Mouse (Mus musculus): ENCODE data around the gene Cdc6. TPM values are rescaled to one million over a fixed set of nuclear protein-coding genes. Genes with fewer than 3 reads are reported as not detected.

The Cdc6 gene
- polyA plus RNA-seq, 1 experiment from 2014 or later = 65.1 TPM

GRCm38 (mm10) chr11:98953361-98953760, 45.8 kb downstream of the Cdc6 start:
- peaks cover 71% of the 10 kb centered on the region for H3K4me1 ChIP-seq
- H3K36me3 ChIP-seq (replicated peaks) = peaks cover 66% of the 10 kb centered on the region
- H3K27ac ChIP-seq (replicated peaks) = peak overlapping the region; percentile 82
- 6% methylated on average over 2 of the region's 2 CpGs for WGBS
- peak; percentile 39 for DNase-seq (ENCODE audit: low spot score)
- H3K27me3 ChIP-seq (replicated peaks; ENCODE audit: low read depth, poor library complexity, severe bottlenecking) = no peaks in the 10 kb centered on the region
- no peaks in the 10 kb centered on the region for H3K9me3 ChIP-seq
- peak overlapping the region; percentile 42 for H3K4me3 ChIP-seq

GRCm38 (mm10) chr11:98953835-98954320, 46.3 kb downstream of the Cdc6 start:
- peak overlapping the region; percentile 42 for H3K4me3 ChIP-seq
- WGBS = 23% methylated on average over 13 of the region's 13 CpGs
- peaks cover 72% of the 10 kb centered on the region for H3K4me1 ChIP-seq
- H3K27ac ChIP-seq (replicated peaks) = peak overlapping the region; percentile 82
- H3K9me3 ChIP-seq = no peaks in the 10 kb centered on the region
- DNase-seq (ENCODE audit: low spot score) = no peak
- H3K36me3 ChIP-seq (replicated peaks) = peaks cover 71% of the 10 kb centered on the region
- H3K27me3 ChIP-seq (replicated peaks; ENCODE audit: low read depth, poor library complexity, severe bottlenecking) = no peaks in the 10 kb centered on the region

- H3K4me3 ChIP-seq = peak overlapping the region; percentile 42
- peak; percentile 88 for DNase-seq (ENCODE audit: low spot score)
- 5% methylated on average over 10 of the region's 10 CpGs for WGBS
- peak overlapping the region; percentile 82 for H3K27ac ChIP-seq (replicated peaks)
- H3K27me3 ChIP-seq (replicated peaks; ENCODE audit: low read depth, poor library complexity, severe bottlenecking) = no peaks in the 10 kb centered on the region
- H3K36me3 ChIP-seq (replicated peaks) = peaks cover 66% of the 10 kb centered on the region
- peaks cover 72% of the 10 kb centered on the region for H3K4me1 ChIP-seq
- H3K9me3 ChIP-seq = no peaks in the 10 kb centered on the region
Observed at GRCm38 (mm10) chr11:98954373-98954772, 46.8 kb downstream of the Cdc6 start.

- no peaks in the 10 kb centered on the region for H3K9me3 ChIP-seq
- WGBS = 13% methylated on average over 17 of the region's 17 CpGs
- H3K4me1 ChIP-seq = peaks cover 72% of the 10 kb centered on the region
- peak; percentile 38 for DNase-seq (ENCODE audit: low spot score)
- peak overlapping the region; percentile 42 for H3K4me3 ChIP-seq
- H3K27ac ChIP-seq (replicated peaks) = peak overlapping the region; percentile 82
- peaks cover 59% of the 10 kb centered on the region for H3K36me3 ChIP-seq (replicated peaks)
- H3K27me3 ChIP-seq (replicated peaks; ENCODE audit: low read depth, poor library complexity, severe bottlenecking) = no peaks in the 10 kb centered on the region
Observed at GRCm38 (mm10) chr11:98954801-98955706, 47.5 kb downstream of the Cdc6 start.

- peaks cover 72% of the 10 kb centered on the region for H3K4me1 ChIP-seq
- H3K36me3 ChIP-seq (replicated peaks) = peaks cover 52% of the 10 kb centered on the region
- H3K9me3 ChIP-seq = no peaks in the 10 kb centered on the region
- WGBS = 31% methylated on average over 7 of the region's 7 CpGs
- H3K27ac ChIP-seq (replicated peaks) = peak overlapping the region; percentile 82
- peak overlapping the region; percentile 42; the same call in 1 of the 2 replicates for H3K4me3 ChIP-seq
- no peak for DNase-seq (ENCODE audit: low spot score)
- no peaks in the 10 kb centered on the region for H3K27me3 ChIP-seq (replicated peaks; ENCODE audit: low read depth, poor library complexity, severe bottlenecking)
Observed at GRCm38 (mm10) chr11:98955707-98956235, 48.2 kb downstream of the Cdc6 start.

- H3K36me3 ChIP-seq (replicated peaks) = peaks cover 46% of the 10 kb centered on the region
- WGBS = 83% methylated on average over 10 of the region's 10 CpGs
- H3K27me3 ChIP-seq (replicated peaks; ENCODE audit: low read depth, poor library complexity, severe bottlenecking) = peaks cover 1% of the 10 kb centered on the region; the same call in 1 of the 2 replicates
- no peak overlapping the region for H3K4me3 ChIP-seq
- DNase-seq (ENCODE audit: low spot score) = no peak
- peaks cover 72% of the 10 kb centered on the region for H3K4me1 ChIP-seq
- no peaks in the 10 kb centered on the region for H3K9me3 ChIP-seq
- H3K27ac ChIP-seq (replicated peaks) = no peak overlapping the region
Observed at GRCm38 (mm10) chr11:98956340-98956739, 48.7 kb downstream of the Cdc6 start.

- Histone ChIP-seq H3K36me3 (replicated peaks) (peaks cover 29% of the 10 kb centered on the region), H3K4me1 (peaks cover 79% of the 10 kb centered on the region), H3K9me3 (no peaks in the 10 kb centered on the region), H3K27ac (replicated peaks) (peak overlapping the region; percentile 88), H3K27me3 (replicated peaks; ENCODE audit: low read depth, poor library complexity, severe bottlenecking) (peaks cover 9% of the 10 kb centered on the region; the same call in 1 of the 2 replicates), H3K4me3 (peak overlapping the region; percentile 77)
- peak; percentile 73 for DNase-seq (ENCODE audit: low spot score)
- under 1% methylated on average over 43 of the region's 43 CpGs for WGBS
Observed at GRCm38 (mm10) chr11:98959437-98960312, 52.1 kb downstream of the Cdc6 start.

- WGBS = under 1% methylated on average over 53 of the region's 53 CpGs
- peak overlapping the region; percentile 88 for H3K27ac ChIP-seq (replicated peaks)
- H3K27me3 ChIP-seq (replicated peaks; ENCODE audit: low read depth, poor library complexity, severe bottlenecking) = peaks cover 9% of the 10 kb centered on the region; the same call in 1 of the 2 replicates
- H3K9me3 ChIP-seq = no peaks in the 10 kb centered on the region
- H3K36me3 ChIP-seq (replicated peaks) = peaks cover 29% of the 10 kb centered on the region
- H3K4me3 ChIP-seq = peak overlapping the region; percentile 77
- H3K4me1 ChIP-seq = peaks cover 79% of the 10 kb centered on the region
- peak; percentile 89 for DNase-seq (ENCODE audit: low spot score)
Observed at GRCm38 (mm10) chr11:98960313-98960906, 52.8 kb downstream of the Cdc6 start.

GRCm38 (mm10) chr11:98961051-98961592, 53.5 kb downstream of the Cdc6 start:
- H3K27ac ChIP-seq (replicated peaks) = peak overlapping the region; percentile 88
- peak; percentile 22 for DNase-seq (ENCODE audit: low spot score)
- H3K9me3 ChIP-seq = no peaks in the 10 kb centered on the region
- peaks cover 28% of the 10 kb centered on the region for H3K36me3 ChIP-seq (replicated peaks)
- H3K4me3 ChIP-seq = peak overlapping the region; percentile 77
- WGBS = 5% methylated on average over 18 of the region's 18 CpGs
- H3K4me1 ChIP-seq = peaks cover 79% of the 10 kb centered on the region
- H3K27me3 ChIP-seq (replicated peaks; ENCODE audit: low read depth, poor library complexity, severe bottlenecking) = peaks cover 9% of the 10 kb centered on the region; the same call in 1 of the 2 replicates

- peaks cover 82% of the 10 kb centered on the region for H3K4me1 ChIP-seq
- H3K27ac ChIP-seq (replicated peaks) = peak overlapping the region; percentile 88
- WGBS = 8% methylated on average over 8 of the region's 8 CpGs
- H3K27me3 ChIP-seq (replicated peaks; ENCODE audit: low read depth, poor library complexity, severe bottlenecking) = peaks cover 9% of the 10 kb centered on the region; the same call in 1 of the 2 replicates
- H3K36me3 ChIP-seq (replicated peaks) = peaks cover 28% of the 10 kb centered on the region
- DNase-seq (ENCODE audit: low spot score) = peak; percentile 24
- peak overlapping the region; percentile 77 for H3K4me3 ChIP-seq
- no peaks in the 10 kb centered on the region for H3K9me3 ChIP-seq
Observed at GRCm38 (mm10) chr11:98961766-98962165, 54.2 kb downstream of the Cdc6 start.

GRCm38 (mm10) chr11:98962421-98963095, 55.0 kb downstream of the Cdc6 start:
- Histone ChIP-seq H3K9me3 (no peaks in the 10 kb centered on the region), H3K4me3 (peak overlapping the region; percentile 77), H3K27me3 (replicated peaks; ENCODE audit: low read depth, poor library complexity, severe bottlenecking) (peaks cover 9% of the 10 kb centered on the region; the same call in 1 of the 2 replicates), H3K36me3 (replicated peaks) (peaks cover 28% of the 10 kb centered on the region), H3K27ac (replicated peaks) (peak overlapping the region; percentile 89), H3K4me1 (peaks cover 90% of the 10 kb centered on the region)
- 2% methylated on average over 12 of the region's 12 CpGs for WGBS
- DNase-seq (ENCODE audit: low spot score) = peak; percentile 35
